Mouse (Mus musculus) G1E (cell line): ENCODE data around the gene Dhrs4. TPM values are rescaled to one million over a fixed set of nuclear protein-coding genes. Genes with fewer than 3 reads are reported as not detected.

ENCODE experiments used
- ATAC-seq: 2 replicates; pipeline ENCODE4 v1.8.0; 2016; ENCODE audit warnings: mild to moderate bottlenecking; ENCODE audit not compliant: insufficient number of reproducible peaks, poor library complexity, low FRiP score, severe bottlenecking; ENCODE audit errors: extremely low read depth
- DNase-seq: peaks from one replicate; pipeline ENCODE4 v3.0.0; 2012; ENCODE audit warnings: low spot score
- H3K27me3 ChIP-seq: 2 replicates; pipeline ENCODE4 v1.6.1; 2012; ENCODE audit warnings: mild to moderate bottlenecking, low read length, inconsistent platforms; ENCODE audit not compliant: insufficient read depth
- H3K36me3 ChIP-seq: replicated peaks from 2 replicates; pipeline ENCODE3; 2012; ENCODE audit warnings: mild to moderate bottlenecking, inconsistent platforms
- H3K4me1 ChIP-seq: 2 replicates; pipeline ENCODE4 v1.6.1; 2012; ENCODE audit warnings: low read depth, low read length, inconsistent platforms, mixed read lengths; ENCODE audit not compliant: insufficient read depth
- H3K4me3 ChIP-seq: 2 replicates; pipeline ENCODE4 v1.5.1; 2012; ENCODE audit warnings: low read depth, mild to moderate bottlenecking, inconsistent platforms, low read length, moderate library complexity, mixed read lengths
- H3K9me3 ChIP-seq: replicated peaks from 2 replicates; pipeline ENCODE4 v1.6.1; 2012; ENCODE audit warnings: inconsistent platforms
- CTCF ChIP-seq: IDR thresholded peaks from 2 replicates; pipeline ENCODE4 v1.5.1; 2012; ENCODE audit warnings: low read depth, low read length, inconsistent platforms, mixed read lengths
- GATA1 ChIP-seq: IDR thresholded peaks from 2 replicates; pipeline ENCODE4 v1.6.1; 2012; ENCODE audit warnings: borderline replicate concordance, low read length, inconsistent platforms, mixed read lengths
- GATA2 ChIP-seq: IDR thresholded peaks from 2 replicates; pipeline ENCODE4 v1.6.1; 2012; ENCODE audit warnings: low read depth, low read length, inconsistent platforms, borderline replicate concordance
- POLR2AphosphoS5 ChIP-seq: IDR thresholded peaks from 2 replicates; pipeline ENCODE4 v1.6.1; 2012; ENCODE audit warnings: low read depth, low read length, inconsistent platforms; ENCODE audit not compliant: insufficient replicate concordance
- TAL1 ChIP-seq: conservative IDR thresholded peaks from 2 replicates; pipeline ENCODE4 v1.6.1; 2012; ENCODE audit warnings: low read depth, low read length, inconsistent platforms, mixed read lengths
- polyA plus RNA-seq: library from polyadenylated mRNA; stranded (reverse); fragments of >175 nt; gene quantifications from 2 replicates; pipeline ENCODE4 v1.2.3, GENCODE M21; 2012
- total RNA-seq, 2 experiments: library from RNA; stranded (forward) in 1 of 2; stranded (reverse) in 1 of 2; fragments of 200-1000 nt in 1 of 2; fragments of >200 nt in 1 of 2; fragmentation: Nextera tagmentation in 1 of 2; gene quantifications; 2 replicates each; pipeline ENCODE4 v1.2.3; 2014 to 2017

Dhrs4 gene
- total and polyA plus RNA-seq, 3 experiments = 21.1 to 47.7 (median 37.4) TPM

DNA sequence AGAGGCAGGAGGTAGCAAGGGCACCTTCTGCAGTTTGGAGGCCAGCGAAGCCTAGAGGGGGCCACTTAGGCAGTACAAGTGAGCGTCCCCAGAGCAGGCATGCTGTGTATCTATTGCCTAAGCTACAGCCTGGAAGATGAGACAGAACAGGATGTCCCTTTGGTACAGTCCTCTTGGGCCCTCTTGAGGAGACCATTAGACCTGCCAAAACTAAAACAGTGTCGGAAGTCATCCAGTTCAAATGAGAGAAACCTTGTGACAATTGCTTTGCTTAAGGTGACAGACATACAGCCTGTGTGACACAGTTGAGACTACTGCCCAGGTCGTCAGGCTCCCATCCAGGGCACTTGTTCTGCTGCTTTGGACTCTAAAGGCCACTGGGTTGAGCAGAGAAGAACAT lies 41.0 kb downstream of the Dhrs4 start:
- ATAC-seq = no peak
- TF ChIP-seq GATA1 (no peak), GATA2 (no peak), CTCF (no peak), TAL1 (no peak), POLR2AphosphoS5 (no peak)
- no peak for DNase-seq
- Histone ChIP-seq H3K9me3 (no peaks in the 10 kb centered on the region), H3K4me3 (no peak overlapping the region), H3K27me3 (peaks cover 77% of the 10 kb centered on the region), H3K36me3 (no peaks in the 10 kb centered on the region), H3K4me1 (no peaks in the 10 kb centered on the region; the same call in 1 of the 2 replicates)

GRCm38 (mm10) chr14:55520451-55521361 lies 42.1 kb downstream of the Dhrs4 start:
- no peaks in the 10 kb centered on the region; the same call in 1 of the 2 replicates for H3K4me1 ChIP-seq
- H3K27me3 ChIP-seq = peaks cover 74% of the 10 kb centered on the region
- H3K4me3 ChIP-seq = no peak overlapping the region
- no peak for TF ChIP-seq GATA2
- no peak for TF ChIP-seq CTCF
- no peak for TF ChIP-seq TAL1
- no peaks in the 10 kb centered on the region for H3K9me3 ChIP-seq
- H3K36me3 ChIP-seq = no peaks in the 10 kb centered on the region
- no peak for DNase-seq
- ATAC-seq = no peak

DNA sequence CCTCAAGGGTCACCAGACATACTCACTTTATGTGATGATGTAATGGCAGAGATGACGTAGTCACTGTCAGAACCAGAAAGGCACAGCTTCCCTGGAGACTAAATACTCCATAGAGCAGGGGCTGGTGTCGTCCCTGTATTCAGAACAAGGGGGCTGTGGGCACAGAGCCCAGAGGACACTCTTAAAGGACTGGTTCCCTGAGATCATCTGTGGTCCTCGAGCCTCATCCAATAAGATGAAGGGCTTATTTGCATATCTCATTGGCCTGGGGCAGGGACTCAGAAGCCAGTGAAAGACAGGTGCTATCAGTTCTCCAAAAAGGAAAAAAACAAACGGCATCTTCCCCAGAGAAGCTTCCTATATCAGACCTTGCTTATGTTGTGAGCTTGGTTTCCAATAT lies 45.5 kb downstream of the Dhrs4 start:
- no peak for TF ChIP-seq CTCF
- no peak for TF ChIP-seq POLR2AphosphoS5
- Histone ChIP-seq H3K4me3 (no peak overlapping the region), H3K9me3 (no peaks in the 10 kb centered on the region), H3K36me3 (no peaks in the 10 kb centered on the region), H3K27me3 (peaks cover 58% of the 10 kb centered on the region), H3K4me1 (peaks cover 3% of the 10 kb centered on the region)
- DNase-seq (no peak), ATAC-seq (no peak)

GRCm38 (mm10) chr14:55524785-55525184 lies 46.2 kb downstream of the Dhrs4 start, which contains the start of gene Nrl:
Gene Nrl (minus strand): TSS chr14:55524981.
- no peak for DNase-seq
- peaks cover 61% of the 10 kb centered on the region for H3K27me3 ChIP-seq
- peaks cover 3% of the 10 kb centered on the region for H3K4me1 ChIP-seq
- no peaks in the 10 kb centered on the region for H3K36me3 ChIP-seq
- TF ChIP-seq GATA1 (no peak), POLR2AphosphoS5 (no peak), GATA2 (no peak), CTCF (no peak), TAL1 (no peak)
- ATAC-seq = no peak
- H3K4me3 ChIP-seq = no peak within 1 kb of the TSS
- H3K9me3 ChIP-seq = no peaks in the 10 kb centered on the region

DNA sequence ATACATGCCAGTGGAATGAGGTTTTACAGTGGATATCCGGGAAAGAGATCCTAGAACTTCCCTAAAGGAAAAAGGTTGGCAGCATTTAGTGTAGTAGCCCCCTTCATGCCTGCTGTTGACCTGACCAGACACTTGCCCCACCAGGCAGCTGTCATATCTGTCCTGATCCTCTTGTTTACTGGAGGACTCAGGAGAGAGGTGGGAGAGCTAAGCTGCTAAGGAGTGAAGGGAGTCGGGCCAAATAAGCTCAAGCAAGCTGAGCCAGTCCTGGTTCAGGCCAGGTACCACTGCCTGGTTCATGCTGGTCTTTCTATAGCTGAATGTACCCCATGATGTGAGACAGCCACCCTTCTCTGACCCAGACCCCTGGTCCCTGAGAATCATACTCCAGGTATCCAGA lies 48.1 kb downstream of the Dhrs4 start:
- no peak for DNase-seq
- ATAC-seq = no peak
- no peak overlapping the region for H3K4me3 ChIP-seq
- peaks cover 53% of the 10 kb centered on the region for H3K27me3 ChIP-seq
- no peaks in the 10 kb centered on the region for H3K36me3 ChIP-seq
- H3K9me3 ChIP-seq = no peaks in the 10 kb centered on the region
- H3K4me1 ChIP-seq = peaks cover 3% of the 10 kb centered on the region; the same call in 1 of the 2 replicates
- TF ChIP-seq GATA2 (no peak), POLR2AphosphoS5 (no peak), GATA1 (no peak), TAL1 (no peak), CTCF (no peak)

GRCm38 (mm10) chr14:55527940-55528339 lies 49.4 kb downstream of the Dhrs4 start:
- H3K36me3 ChIP-seq = no peaks in the 10 kb centered on the region
- DNase-seq (no peak), ATAC-seq (no peak)
- TF ChIP-seq GATA2 (no peak), CTCF (0 out of 2 replicates have a peak, but pooled peaks have one; percentile 27), TAL1 (no peak)
- H3K4me3 ChIP-seq = no peak overlapping the region
- H3K27me3 ChIP-seq = peaks cover 47% of the 10 kb centered on the region
- H3K9me3 ChIP-seq = no peaks in the 10 kb centered on the region
- peaks cover 3% of the 10 kb centered on the region; the same call in 1 of the 2 replicates for H3K4me1 ChIP-seq
